In the genomic region with DNA sequence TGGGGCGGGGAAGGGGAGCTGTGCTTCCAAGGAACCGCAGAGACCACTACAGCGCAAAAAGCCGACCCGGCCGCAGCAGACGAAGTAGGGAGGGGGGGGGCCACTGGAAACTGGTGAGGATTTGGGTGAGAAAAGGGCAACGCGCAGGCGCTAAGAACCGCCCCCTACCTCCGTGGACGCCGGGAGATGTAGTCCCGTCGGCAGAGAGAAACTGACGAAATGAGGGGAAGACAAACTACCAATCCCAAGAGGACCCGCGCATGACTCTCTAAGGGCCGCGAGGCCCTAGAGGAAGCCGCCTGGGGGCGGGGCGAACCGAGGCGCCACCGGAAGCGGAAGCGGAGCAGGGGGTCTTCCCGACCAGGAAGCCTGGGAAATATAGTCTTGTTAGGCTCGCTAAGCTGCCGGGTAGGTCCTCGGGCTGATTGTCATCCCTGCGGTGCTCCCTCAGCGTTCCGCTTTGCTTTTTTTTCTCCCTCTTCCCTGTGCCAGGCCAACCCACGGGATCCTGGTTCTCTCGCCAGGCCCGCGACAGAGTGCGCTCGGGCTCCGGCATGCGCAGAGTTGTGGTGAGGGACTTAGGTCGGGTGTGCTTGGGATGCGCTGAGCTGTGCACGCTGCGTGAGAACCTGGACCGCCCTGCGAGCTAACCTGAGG, we compare ENCODE assay signal across 8 mouse cellular contexts. TPM values are rescaled to one million over a fixed set of nuclear protein-coding genes. Genes with fewer than 3 reads are reported as not detected.
DNase-seq lines count a peak whose midpoint lies in the region; ATAC-seq and TF ChIP-seq lines count a peak whose summit lies in the region.

A gene (plus strand): TSS at position 313 of the 657 bp plus-strand sequence.

- peak within 1 kb of the TSS; percentile 98 for H3K4me2 ChIP-seq in heart, embryonic 11.5 days
- H3K4me2 ChIP-seq in kidney, embryonic 16.5 days (replicated peaks; ENCODE audit: low read depth, low read length), result peak within 1 kb of the TSS; percentile 90
- peak within 1 kb of the TSS; percentile 97 for H3K4me2 ChIP-seq in myocyte (ENCODE audit: low read depth)

- peak within 1 kb of the TSS; percentile 84 for H3K27ac ChIP-seq in heart, embryonic 11.5 days (ENCODE audit: low read depth, low read length)
- peak within 1 kb of the TSS; percentile 85 for H3K27ac ChIP-seq in kidney, embryonic 16.5 days (ENCODE audit: low read length)
- peak within 1 kb of the TSS; percentile 84 for H3K27ac ChIP-seq in liver, adult 2 months (replicated peaks; ENCODE audit: insufficient read depth, low read depth, low read length)

- H3K9me3 ChIP-seq in erythroblast, embryonic 14.5 days (ENCODE audit: control insufficient read depth, low read length), result no peaks in the 10 kb centered on the region
- H3K9me3 ChIP-seq in heart, embryonic 11.5 days (replicated peaks; ENCODE audit: control insufficient read depth, low read length), result no peaks in the 10 kb centered on the region
- H3K9me3 ChIP-seq in kidney, embryonic 16.5 days (ENCODE audit: low read length), result no peaks in the 10 kb centered on the region

- WGBS in heart, embryonic 11.5 days (ENCODE audit: insufficient replicate concordance), result under 1% methylated on average over 50 of the region's 50 CpGs
- WGBS in kidney, embryonic 16.5 days, result under 1% methylated on average over 50 of the region's 50 CpGs
- WGBS in liver, adult 2 months, result under 1% methylated on average over 50 of the region's 50 CpGs

- peak within 1 kb of the TSS; percentile 89 for H3K9ac ChIP-seq in heart, embryonic 11.5 days (ENCODE audit: low read depth, low read length)
- H3K9ac ChIP-seq in kidney, embryonic 16.5 days (replicated peaks; ENCODE audit: low read length), result peak within 1 kb of the TSS; percentile 97
- H3K9ac ChIP-seq in liver, adult 2 months (ENCODE audit: low read depth, low read length), result peak within 1 kb of the TSS; percentile 97

- peak; percentile 53; the same call in 1 of the 2 replicates for TF ChIP-seq POLR2A in brain, embryonic 14.5 days (IDR thresholded peaks at IDR 0.05; ENCODE audit: borderline replicate concordance, extremely low read depth, insufficient read depth, insufficient read length, poor library complexity, severe bottlenecking)
- TF ChIP-seq POLR2A in liver, adult 2 months (IDR thresholded peaks at IDR 0.05; ENCODE audit: extremely low read depth, insufficient read depth, low read length), result peak; percentile 61; the same call in 1 of the 2 replicates
- peak; percentile 51 for TF ChIP-seq POLR2A in myocyte (IDR thresholded peaks at IDR 0.05; ENCODE audit: insufficient read length, low read depth)

- H3K4me3 ChIP-seq in C2C12 (ENCODE audit: insufficient read depth, poor library complexity, severe bottlenecking), result peak within 1 kb of the TSS; percentile 86
- peak within 1 kb of the TSS; percentile 74 for H3K4me3 ChIP-seq in erythroblast, embryonic 14.5 days (replicated peaks)
- peak within 1 kb of the TSS; percentile 91 for H3K4me3 ChIP-seq in heart, embryonic 11.5 days (ENCODE audit: low read depth, low read length)
- H3K4me3 ChIP-seq in kidney, embryonic 16.5 days (ENCODE audit: low read length), result peak within 1 kb of the TSS; percentile 96
- H3K4me3 ChIP-seq in liver, adult 2 months (ENCODE audit: insufficient read depth, low read depth, low read length), result peak within 1 kb of the TSS; percentile 85
- peak within 1 kb of the TSS; percentile 97 for H3K4me3 ChIP-seq in myocyte

- peak; percentile 89 for ATAC-seq in heart, embryonic 11.5 days (replicated peaks; ENCODE audit: insufficient number of reproducible peaks, low FRiP score, low TSS enrichment)
- peak; percentile 97 for ATAC-seq in kidney, embryonic 16.5 days (ENCODE audit: low FRiP score, low TSS enrichment)

- H3ac ChIP-seq in C2C12 (ENCODE audit: control insufficient read depth, insufficient read length, low read depth), result peak within 1 kb of the TSS; percentile 94
- peak within 1 kb of the TSS; percentile 66 for H3ac ChIP-seq in myocyte (ENCODE audit: control insufficient read depth, insufficient read length)

- peaks cover 32% of the 10 kb centered on the region for H3K79me3 ChIP-seq in C2C12 (ENCODE audit: low read depth)

- H3K36me3 ChIP-seq in C2C12 (ENCODE audit: control insufficient read depth, insufficient read depth) (peaks cover 34% of the 10 kb centered on the region), myocyte (ENCODE audit: control insufficient read depth, insufficient read depth) (peaks cover 7% of the 10 kb centered on the region)
- H3K36me3 ChIP-seq in erythroblast, embryonic 14.5 days (ENCODE audit: control insufficient read depth), result peaks cover 63% of the 10 kb centered on the region
- H3K36me3 ChIP-seq in heart, embryonic 11.5 days (ENCODE audit: control insufficient read depth, insufficient read depth, low read length), result peaks cover 13% of the 10 kb centered on the region
- H3K36me3 ChIP-seq in kidney, embryonic 16.5 days (ENCODE audit: insufficient read depth, low read length), result peaks cover 39% of the 10 kb centered on the region
- H3K36me3 ChIP-seq in liver, adult 2 months (ENCODE audit: control insufficient read depth, insufficient read depth, low read length), result peaks cover 22% of the 10 kb centered on the region; the same call in 1 of the 2 replicates
- peaks cover 10% of the 10 kb centered on the region; the same call in 1 of the 2 replicates for H3K36me3 ChIP-seq in splenic B cell, adult 2 months (ENCODE audit: control insufficient read depth, insufficient read depth, low read length, poor library complexity, severe bottlenecking)

- peaks cover 58% of the 10 kb centered on the region for H3K4me1 ChIP-seq in erythroblast, embryonic 14.5 days (ENCODE audit: control insufficient read depth)
- H3K4me1 ChIP-seq in heart, embryonic 11.5 days (ENCODE audit: control insufficient read depth, insufficient read depth, low read length), result peaks cover 13% of the 10 kb centered on the region
- peaks cover 26% of the 10 kb centered on the region for H3K4me1 ChIP-seq in kidney, embryonic 16.5 days (ENCODE audit: insufficient read depth, low read length)
- peaks cover 15% of the 10 kb centered on the region for H3K4me1 ChIP-seq in liver, adult 2 months (ENCODE audit: control insufficient read depth, insufficient read depth, low read length)

- H3K27me3 ChIP-seq in C2C12 (ENCODE audit: control insufficient read depth, insufficient read depth, insufficient read length), result no peaks in the 10 kb centered on the region
- H3K27me3 ChIP-seq in erythroblast, embryonic 14.5 days (ENCODE audit: control insufficient read depth), result no peaks in the 10 kb centered on the region
- H3K27me3 ChIP-seq in heart, embryonic 11.5 days (ENCODE audit: control insufficient read depth, insufficient read depth, low read length), result no peaks in the 10 kb centered on the region
- H3K27me3 ChIP-seq in kidney, embryonic 16.5 days (ENCODE audit: insufficient read depth, low read length), result no peaks in the 10 kb centered on the region
- no peaks in the 10 kb centered on the region for H3K27me3 ChIP-seq in liver, adult 2 months (ENCODE audit: control insufficient read depth, insufficient read depth, low read length)
- no peaks in the 10 kb centered on the region for H3K27me3 ChIP-seq in myocyte (ENCODE audit: control insufficient read depth, insufficient read depth, insufficient read length)
- H3K27me3 ChIP-seq in splenic B cell, adult 2 months (ENCODE audit: control insufficient read depth, insufficient read depth, low read length, poor library complexity, severe bottlenecking), result no peaks in the 10 kb centered on the region; the same call in 1 of the 2 replicates

- no peak for TF ChIP-seq CTCF in C2C12 (IDR thresholded peaks at IDR 0.05; ENCODE audit: control insufficient read depth, insufficient read depth, insufficient read length)
- no peak for TF ChIP-seq CTCF in brain, embryonic 14.5 days (IDR thresholded peaks at IDR 0.05; ENCODE audit: borderline replicate concordance, extremely low read depth, insufficient read depth, insufficient read length)
- no peak for TF ChIP-seq CTCF in liver, adult 2 months (IDR thresholded peaks at IDR 0.05; ENCODE audit: low read depth, low read length)

- peak; percentile 100 for DNase-seq in brain, embryonic 14.5 days (ENCODE audit: low read depth)
- peak; percentile 95 for DNase-seq in liver, adult 2 months (ENCODE audit: extremely low read depth, low read depth, low spot score)
- peak; percentile 98 for DNase-seq in splenic B cell, adult 2 months (ENCODE audit: low read depth, low spot score)

- H3K79me2 ChIP-seq in C2C12 (ENCODE audit: control insufficient read depth, insufficient read depth) (peaks cover 48% of the 10 kb centered on the region), myocyte (ENCODE audit: control insufficient read depth, insufficient read depth) (peaks cover 30% of the 10 kb centered on the region)
- peaks cover 12% of the 10 kb centered on the region for H3K79me2 ChIP-seq in liver, adult 2 months (ENCODE audit: control insufficient read depth, insufficient read depth, low read length)

TF ChIP-seq in C2C12, 6 proteins besides CTCF, POLR2A, EP300 and RAD21:
- TF ChIP-seq MAX (IDR thresholded peaks at IDR 0.05), result peak; percentile 11
- TF ChIP-seq FOSL1 (IDR thresholded peaks at IDR 0.05; ENCODE audit: insufficient read depth, low read length, poor library complexity, severe bottlenecking), result no peak

TF ChIP-seq in myocyte, 11 proteins besides CTCF, POLR2A, EP300 and RAD21:
- TF ChIP-seq MYOD1 (IDR thresholded peaks at IDR 0.05; ENCODE audit: control insufficient read depth in 1 of 3, insufficient read length in 2 of 3, low read depth in 2 of 3), result no peak
- no peak for TF ChIP-seq TCF3 (IDR thresholded peaks at IDR 0.05; ENCODE audit: insufficient read length, low read depth)
- no peak for TF ChIP-seq USF1 (IDR thresholded peaks at IDR 0.05; ENCODE audit: low read depth)
- no peak for TF ChIP-seq E2F4 (IDR thresholded peaks at IDR 0.05; ENCODE audit: insufficient read depth)
- peak; percentile 41 for TF ChIP-seq POLR2AphosphoS2 (IDR thresholded peaks at IDR 0.05; ENCODE audit: insufficient read length, low read depth)
- TF ChIP-seq SRF (IDR thresholded peaks at IDR 0.05; ENCODE audit: control insufficient read depth, insufficient read length, low read depth), result peak; percentile 38

RNA-seq across cellular contexts. Expression of the gene that starts here (rescaled TPM):
- polyA plus RNA-seq in C2C12 (2012; fragmentation: generic; extraction: Trizol) (25.8 TPM), myocyte (2012; fragmentation: generic; extraction: Trizol) (17.4 TPM)
- 21.4 and 25.3 TPM in 2 replicates for polyA plus RNA-seq in brain, embryonic 14.5 days (2012; rRNA removed)
- polyA plus RNA-seq in erythroblast, embryonic 14.5 days (2012), result 11.0 and 12.4 TPM in 2 replicates
- 15.7 and 17.2 TPM in 2 replicates for polyA plus RNA-seq in heart, embryonic 11.5 days (2014; fragmentation: Nextera tagmentation; extraction: Ambion mirVana)
- 22.3 and 23.7 TPM in 2 replicates for polyA plus RNA-seq in kidney, embryonic 16.5 days (2015; fragmentation: Nextera tagmentation; extraction: Ambion mirVana)
- total RNA-seq in liver, adult 2 months (2014; rRNA removed), result 9.6 and 9.8 TPM in 2 replicates
- polyA plus RNA-seq in liver, adult 2 months (2012; rRNA removed), result 10.5 and 11.4 TPM in 2 replicates

Comparison
In these comparisons a context has a peak if more than half of its experiments do, and no peak if none do; other contexts are left out.
1. Peak in every context shown above with its lines: DNase-seq, ATAC-seq, H3K4me3 ChIP-seq and H3K27ac ChIP-seq.